Mouse (Mus musculus) testis, postnatal 14 days (tissue): Measurements from ENCODE around the gene Ndrg3.
"Not testable (repeated sequence)": the region's sequence is repeated elsewhere in the genome, so short reads cannot be mapped to it uniquely, and the experiment has no call there.

Experiments
- DNase-seq: peaks from one replicate; pipeline ENCODE4 v3.0.0; 2021; ENCODE audit warnings: low spot score

The Ndrg3 gene

GRCm38 (mm10) chr2:156937795-156938194 is 54.1 kb downstream of the Ndrg3 start:
- DNase-seq: no peak

GRCm38 (mm10) chr2:156935005-156935404 is 56.9 kb downstream of the Ndrg3 start:
- no peak for DNase-seq

DNA sequence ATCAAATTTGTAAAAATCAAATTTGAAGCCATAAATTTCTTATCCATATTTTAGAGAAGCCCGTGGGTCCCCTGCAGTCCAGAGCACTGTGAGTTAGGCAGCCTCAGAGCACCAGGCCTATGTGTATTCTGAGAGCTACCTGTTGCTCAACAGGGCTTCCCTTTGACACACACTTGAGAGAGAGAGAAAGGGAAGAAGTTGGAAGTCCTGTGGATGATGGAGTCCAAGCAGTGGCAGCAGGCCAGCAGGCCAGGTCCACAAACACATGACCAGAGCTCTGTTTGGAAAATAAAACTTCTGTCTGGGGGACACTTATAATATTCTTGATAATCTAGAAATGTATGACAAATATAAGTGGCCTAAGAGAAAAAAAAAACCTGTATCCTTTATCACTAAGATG is 58.4 kb downstream of the Ndrg3 start:
- DNase-seq: no peak

DNA sequence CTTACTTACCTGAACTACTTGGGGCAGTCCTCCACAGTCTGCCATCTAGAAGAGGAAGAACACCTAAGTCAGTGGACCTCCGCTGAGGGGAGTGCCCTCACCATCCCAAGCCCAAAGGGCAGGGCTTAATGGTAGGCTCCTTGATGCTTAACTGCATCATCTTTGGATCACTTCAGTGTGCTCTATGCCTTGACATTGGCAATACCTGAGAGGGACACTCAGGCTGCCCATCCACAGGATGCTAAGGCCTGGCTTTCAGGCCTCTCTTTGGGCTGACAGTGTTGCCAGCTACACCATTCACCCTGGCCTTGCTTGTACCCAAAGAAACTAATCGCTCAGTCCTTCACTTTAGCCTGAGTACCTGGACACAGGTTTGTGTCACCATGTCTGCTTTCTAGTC is 60.4 kb downstream of the Ndrg3 start:
- DNase-seq: no peak

GRCm38 (mm10) chr2:156930549-156930948 is 61.3 kb downstream of the Ndrg3 start:
- DNase-seq: no peak

- DNase-seq: no peak
Observed at GRCm38 (mm10) chr2:156929519-156930120, 62.2 kb downstream of the Ndrg3 start.

DNA sequence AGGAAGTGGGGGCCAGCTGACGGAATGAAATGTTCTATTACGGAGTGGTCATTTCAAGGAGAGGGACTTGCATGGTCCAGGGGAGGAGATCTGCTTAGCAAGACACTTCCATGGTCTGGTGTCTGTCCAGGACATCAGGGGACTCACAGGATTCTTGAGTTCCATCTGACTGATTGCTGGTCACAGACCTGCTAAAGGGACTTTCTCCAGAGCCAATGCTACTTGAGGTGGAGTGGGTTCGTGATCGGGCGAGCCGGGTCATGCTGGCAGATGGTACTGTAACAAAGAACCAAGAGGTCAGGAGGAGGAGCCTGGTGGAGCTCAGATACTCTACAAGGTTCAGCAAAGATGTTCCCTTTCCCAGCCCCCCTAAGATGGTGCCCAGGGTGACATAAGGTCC is 63.2 kb downstream of the Ndrg3 start:
- no peak for DNase-seq

DNA sequence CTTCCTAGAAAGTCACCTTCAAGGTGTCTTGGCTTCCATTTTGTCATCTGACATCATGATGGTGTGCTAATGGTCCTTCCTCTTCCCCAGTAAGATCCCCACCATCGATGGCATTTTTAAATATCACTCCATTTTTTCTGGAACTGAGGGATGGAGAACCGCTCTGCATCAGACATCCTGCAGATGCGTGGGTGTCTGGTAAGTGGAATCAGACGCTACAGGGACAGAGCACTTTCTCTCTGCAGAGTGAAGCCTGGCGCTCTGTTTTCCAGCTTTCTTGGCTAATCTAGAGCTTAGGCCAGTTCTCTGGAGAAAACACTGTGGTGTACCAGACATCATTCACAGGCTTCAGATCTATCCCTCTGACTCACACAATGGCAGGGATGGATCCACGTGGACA is 64.2 kb downstream of the Ndrg3 start:
- DNase-seq: no peak

DNA sequence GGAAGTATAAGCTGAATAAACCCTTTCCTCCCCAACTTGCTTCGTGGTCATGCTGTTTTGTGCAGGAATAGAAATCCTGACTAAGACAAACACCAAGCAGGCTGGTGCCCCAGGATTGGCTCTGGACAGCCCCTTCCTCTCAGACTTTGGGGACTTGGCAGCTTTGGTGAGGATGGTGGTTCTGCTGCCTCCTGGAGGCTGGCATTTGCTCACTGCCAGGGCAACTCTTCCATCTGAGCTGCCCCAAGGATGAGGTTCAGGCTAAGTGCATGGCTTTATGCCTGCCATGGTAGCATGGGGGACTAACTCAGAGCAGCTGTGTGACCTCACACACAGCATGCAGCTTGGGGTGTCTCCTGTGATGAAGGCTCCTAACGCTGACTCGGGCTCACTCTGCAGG is 66.2 kb downstream of the Ndrg3 start:
- DNase-seq: not testable (repeated sequence)

DNA sequence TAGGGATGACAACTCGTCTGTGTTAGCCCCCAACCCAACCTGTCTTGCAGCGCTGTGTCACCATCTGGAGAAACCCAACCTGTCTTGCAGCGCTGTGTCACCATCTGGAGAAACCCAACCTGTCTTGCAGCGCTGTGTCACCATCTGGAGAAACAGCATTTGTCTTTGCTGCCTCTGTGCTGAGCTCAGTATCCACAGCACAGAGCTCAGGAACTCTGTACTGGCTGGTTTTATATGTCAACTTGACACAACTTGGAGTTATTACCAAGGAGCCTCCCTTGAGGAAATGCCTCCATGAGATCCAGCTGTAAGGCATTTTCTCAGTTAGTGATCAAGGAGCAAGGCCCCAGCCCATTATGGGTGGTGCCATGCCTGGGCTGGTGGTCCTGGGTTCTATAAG is 66.8 kb downstream of the Ndrg3 start:
- not testable (repeated sequence) for DNase-seq

- DNase-seq: no peak
Observed at GRCm38 (mm10) chr2:156924210-156924898, 67.5 kb downstream of the Ndrg3 start.

DNA sequence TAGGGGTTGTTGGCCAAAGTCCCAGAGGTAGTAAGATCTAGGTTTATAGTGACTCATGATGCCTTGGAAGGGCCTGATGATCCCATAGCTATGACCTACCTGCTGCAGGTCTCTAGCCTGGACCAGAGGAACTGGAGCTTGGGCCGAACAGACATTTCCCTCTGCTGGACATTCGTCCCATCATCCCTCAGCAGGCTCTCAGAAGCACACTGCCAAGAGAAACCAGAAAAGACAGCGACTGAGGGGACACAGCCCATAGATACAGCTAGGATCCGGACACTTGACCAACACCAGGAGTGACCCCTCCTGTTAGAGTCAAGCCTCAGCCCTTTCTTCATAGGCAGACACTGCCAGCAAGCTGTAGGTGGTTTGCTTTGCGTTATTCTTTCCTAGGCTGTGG is 68.8 kb downstream of the Ndrg3 start:
- DNase-seq: no peak

DNA sequence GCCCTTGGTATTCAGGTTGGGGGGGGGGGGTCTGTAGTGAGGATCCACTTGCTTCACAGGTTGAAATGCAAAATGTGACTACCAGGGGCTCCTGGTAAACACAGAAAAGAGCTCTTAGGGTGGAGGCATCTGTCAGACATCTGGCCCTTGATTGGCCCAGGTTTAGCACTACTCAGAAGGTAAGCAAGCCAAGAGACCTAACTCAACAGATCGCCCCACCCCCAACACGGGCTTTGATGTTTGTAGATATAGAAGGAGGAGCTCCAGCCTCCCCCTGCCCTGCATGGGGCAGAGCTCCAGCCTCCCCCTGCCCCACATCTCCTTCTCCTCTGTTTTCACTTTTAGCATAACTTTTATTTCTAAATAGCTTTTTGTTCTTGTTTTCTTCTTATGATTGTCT is 72.1 kb downstream of the Ndrg3 start:
- DNase-seq: no peak

- not testable (repeated sequence) for DNase-seq
Observed at GRCm38 (mm10) chr2:156919191-156919590, 72.7 kb downstream of the Ndrg3 start.

DNA sequence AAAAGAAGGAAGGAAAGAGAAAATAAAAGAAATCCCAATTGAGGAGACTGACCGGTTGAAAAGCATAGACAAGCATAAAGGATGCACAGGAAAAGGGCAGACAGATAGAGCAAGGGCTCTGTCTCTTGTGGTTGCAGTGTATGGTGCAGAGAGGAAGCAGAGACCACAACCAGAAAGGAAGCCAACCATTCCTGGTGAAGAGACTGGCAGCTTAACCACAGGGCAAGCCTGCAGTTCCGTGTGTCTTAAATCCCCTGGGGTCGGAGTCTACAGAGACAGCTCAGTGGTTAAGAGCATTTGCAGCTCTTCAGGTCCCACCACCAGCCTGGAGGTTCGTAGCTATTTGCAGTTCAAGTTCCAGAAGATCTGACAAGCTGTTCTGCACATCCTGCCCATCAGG is 73.3 kb downstream of the Ndrg3 start:
- no peak for DNase-seq

DNA sequence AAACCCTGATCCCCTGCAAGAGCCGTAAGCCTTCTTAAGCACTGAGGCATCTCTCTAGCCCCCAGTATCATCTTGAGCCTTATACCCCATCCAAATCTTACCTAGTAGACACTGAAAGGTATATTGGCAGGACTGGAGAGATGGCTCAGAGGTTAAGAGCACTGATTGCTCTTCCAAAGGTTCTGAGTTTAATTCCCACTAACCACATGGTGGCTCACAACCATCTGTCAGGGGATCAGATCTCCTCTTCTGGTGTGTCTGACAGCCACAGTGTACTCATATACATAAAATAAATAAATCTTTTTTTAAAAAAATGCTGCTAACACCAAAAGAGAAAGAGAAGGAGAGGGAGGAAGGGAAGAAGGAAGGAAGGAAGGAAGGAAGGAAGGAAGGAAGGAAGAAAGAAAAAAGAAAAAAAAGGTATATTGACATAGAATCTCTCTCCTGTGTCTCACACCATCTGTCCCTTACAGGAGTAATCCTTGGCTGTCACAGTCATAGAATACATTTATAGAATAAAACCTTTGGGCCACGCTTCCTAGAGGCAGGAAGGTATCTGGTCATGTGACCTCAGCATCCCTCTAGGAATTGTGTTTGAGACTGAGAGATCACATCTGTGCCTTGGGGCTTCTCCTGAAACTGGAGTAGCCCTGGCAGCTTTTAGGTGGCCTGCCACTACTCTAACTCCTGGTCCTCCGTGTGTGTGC is 75.3 kb downstream of the Ndrg3 start:
- no peak for DNase-seq

DNA sequence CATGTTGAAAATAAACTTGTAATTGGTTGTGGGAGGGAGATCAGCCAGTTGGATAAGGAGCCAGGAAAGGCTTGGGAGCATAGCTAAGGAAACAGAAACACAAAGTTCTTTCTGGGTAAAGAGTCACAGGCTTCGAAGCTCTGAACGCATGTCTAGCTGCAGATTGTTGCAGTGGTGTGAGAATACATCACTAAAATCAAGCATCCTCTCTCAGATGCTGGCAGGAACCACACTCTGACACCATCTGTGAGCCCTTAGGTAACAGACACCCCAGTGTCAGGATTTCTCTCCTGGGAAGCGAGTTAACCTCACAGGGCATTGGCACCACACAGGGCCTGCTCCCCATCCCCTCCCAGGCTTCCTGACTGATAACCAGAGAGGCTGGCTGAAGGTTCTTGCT is 76.3 kb downstream of the Ndrg3 start:
- DNase-seq: no peak

DNA sequence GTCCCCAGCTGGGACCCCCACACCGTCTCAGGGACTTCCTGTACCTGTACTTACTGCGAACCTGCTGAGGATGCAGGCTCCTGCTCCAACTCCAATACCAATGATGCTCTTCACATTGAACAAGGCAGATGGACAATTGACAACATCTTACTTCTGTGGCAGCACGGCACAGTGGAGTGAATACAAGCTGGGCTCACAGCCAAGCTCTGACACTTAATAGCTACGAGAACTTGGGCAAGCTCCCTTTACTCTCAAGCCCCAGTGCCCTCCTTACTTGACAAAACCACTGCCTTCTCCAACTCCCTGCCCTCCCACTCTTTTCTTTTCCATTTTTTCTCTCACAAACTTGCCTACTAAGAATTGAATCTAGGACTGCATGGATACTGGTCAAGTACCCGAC is 78.7 kb downstream of the Ndrg3 start:
- no peak for DNase-seq

- not testable (repeated sequence) for DNase-seq
Observed at GRCm38 (mm10) chr2:156905931-156906330, 85.9 kb downstream of the Ndrg3 start.

- DNase-seq: no peak
Observed at GRCm38 (mm10) chr2:156904976-156905717, 86.7 kb downstream of the Ndrg3 start.

GRCm38 (mm10) chr2:156903367-156903766 is 88.5 kb downstream of the Ndrg3 start:
- no peak for DNase-seq

GRCm38 (mm10) chr2:156902411-156902810 is 89.4 kb downstream of the Ndrg3 start:
- not testable (repeated sequence) for DNase-seq

DNA sequence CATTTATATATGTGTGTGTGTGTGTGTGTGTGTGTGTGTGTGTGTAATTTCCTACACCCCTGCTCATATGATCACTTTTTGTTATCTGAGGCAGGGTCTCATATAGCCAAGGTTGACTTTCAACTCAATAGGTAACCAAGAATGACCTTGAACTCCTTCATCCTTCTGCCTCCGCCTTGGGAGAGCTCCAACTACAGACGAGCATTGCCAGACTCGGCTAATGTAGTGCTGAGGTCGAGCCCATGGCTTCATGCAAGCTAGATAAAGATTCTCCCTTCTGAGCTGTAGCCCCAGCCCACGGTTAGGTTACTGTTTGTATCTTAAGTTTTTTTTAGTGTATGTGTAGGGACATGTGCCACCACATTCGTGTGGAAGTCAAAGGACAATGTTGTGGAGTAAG is 90.0 kb downstream of the Ndrg3 start:
- no peak for DNase-seq
